Mouse (Mus musculus) lung, embryonic 16.5 days (tissue): ENCODE measurements at regions not wholly inside any gene's neighbourhood (a gene's known extent, or its start where the extent isn't known, plus 50 kb on each side); places are given as distances from the start of the nearest gene placed in this dataset.
A peak's percentile ranks its signal among the peaks of the same experiment; 100 is the strongest.

Source experiments
- ATAC-seq: fragments of 200-750 bp; cut with Nextera tagmentation; 2 replicates; pipeline ENCODE4 v1.8.0; 2017; ENCODE audit warnings: low read depth, mild to moderate bottlenecking, moderate library complexity
- H3K27ac ChIP-seq: fragments of 300-500 bp; sonication (generic); 2 replicates; pipeline ENCODE4 v1.5.1; 2014; ENCODE audit warnings: mild to moderate bottlenecking, control low read depth, low read length
- H3K27me3 ChIP-seq: fragments of 300-500 bp; sonication (generic); 2 replicates; pipeline ENCODE4 v1.6.1; 2014; ENCODE audit warnings: low read depth, low read length, mixed read lengths; ENCODE audit not compliant: control insufficient read depth, insufficient read depth
- H3K36me3 ChIP-seq: fragments of 300-500 bp; sonication (generic); 2 replicates; pipeline ENCODE4 v1.6.1; 2014; ENCODE audit warnings: low read length; ENCODE audit not compliant: control insufficient read depth, insufficient read depth
- H3K4me1 ChIP-seq: fragments of 300-500 bp; sonication (generic); replicated peaks from 2 replicates; pipeline ENCODE4 v1.6.1; 2014; ENCODE audit warnings: low read length, mixed read lengths; ENCODE audit not compliant: control insufficient read depth, insufficient read depth
- H3K4me2 ChIP-seq: fragments of 300-500 bp; sonication (generic); 2 replicates; pipeline ENCODE4 v1.6.1; 2014; ENCODE audit warnings: low read depth, low read length, control low read depth
- H3K4me3 ChIP-seq: fragments of 300-500 bp; sonication (generic); 2 replicates; pipeline ENCODE4 v1.5.1; 2014; ENCODE audit warnings: mild to moderate bottlenecking, low read length, control low read depth
- H3K9ac ChIP-seq: fragments of 300-500 bp; sonication (generic); 2 replicates; pipeline ENCODE4 v1.6.1; 2014; ENCODE audit warnings: low read length, control low read depth
- H3K9me3 ChIP-seq: fragments of 300-500 bp; sonication (generic); 2 replicates; pipeline ENCODE4 v1.6.1; 2016; ENCODE audit warnings: low read length; ENCODE audit not compliant: control insufficient read depth
- WGBS: fragments of 180-500 bp; shearing (Covaris S2); extraction: QIAGEN DNeasy Blood & Tissue Kit; methylation state at CpG from one replicate; pipeline ENCODE4 v1.1.7; 2014; 5-methylcytosine and 5-hydroxymethylcytosine counted together

DNA sequence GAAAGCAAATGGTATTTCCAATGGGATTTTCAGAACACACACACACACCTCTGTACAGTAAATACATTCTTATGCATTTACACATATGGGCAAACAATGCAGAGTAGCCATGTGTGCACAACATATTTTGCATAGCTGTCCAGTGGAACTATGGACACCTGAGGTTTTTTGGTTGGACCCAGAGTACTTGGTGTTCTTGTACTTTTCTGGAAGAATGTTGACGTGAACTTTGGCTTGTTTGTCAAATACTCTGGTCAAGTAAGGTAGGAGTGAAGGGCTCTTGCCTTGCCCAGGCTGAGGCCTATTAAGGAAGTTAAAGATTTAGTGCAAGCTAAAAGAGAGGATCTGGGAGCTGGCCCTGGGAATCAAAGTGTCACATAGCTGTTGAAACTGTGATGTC is 485.2 kb downstream of the Klf5 start:
- WGBS: 60% methylated on average over 1 of the region's 1 CpGs
- 0 out of 2 replicates have a peak, but pooled peaks cover 5% of the 10 kb centered on the region for H3K4me1 ChIP-seq
- H3K27me3 ChIP-seq: no peaks in the 10 kb centered on the region
- peak overlapping the region; percentile 81 for H3K27ac ChIP-seq
- H3K36me3 ChIP-seq: no peaks in the 10 kb centered on the region
- H3K9ac ChIP-seq: no peak overlapping the region
- peak; percentile 67 for ATAC-seq
- no peak overlapping the region for H3K4me3 ChIP-seq
- no peak overlapping the region for H3K4me2 ChIP-seq
- H3K9me3 ChIP-seq: no peaks in the 10 kb centered on the region

DNA sequence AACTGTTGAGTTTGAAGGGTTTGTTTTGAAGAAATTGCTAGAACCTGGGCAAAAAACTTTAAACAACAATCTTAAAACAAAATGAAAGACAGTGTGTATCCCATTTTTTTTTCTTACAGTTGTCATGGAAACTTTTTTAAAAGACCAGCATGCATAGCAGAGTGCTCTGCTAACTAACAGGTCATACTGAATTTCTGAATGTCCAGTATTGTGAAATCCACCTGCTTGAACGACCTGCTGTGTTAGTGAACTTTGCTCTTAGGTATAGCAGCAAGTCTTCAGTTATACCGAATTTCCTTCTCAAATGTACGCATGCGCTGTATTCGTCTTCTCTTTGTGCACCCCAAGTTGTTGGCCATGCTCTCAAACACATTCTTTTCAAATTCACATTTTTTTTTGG is 486.6 kb downstream of the Klf5 start:
- ATAC-seq: no peak
- Histone ChIP-seq H3K27me3 (no peaks in the 10 kb centered on the region), H3K4me1 (0 out of 2 replicates have a peak, but pooled peaks cover 5% of the 10 kb centered on the region), H3K27ac (peak overlapping the region; percentile 81; the same call in 1 of the 2 replicates), H3K4me3 (no peak overlapping the region), H3K9me3 (no peaks in the 10 kb centered on the region), H3K9ac (no peak overlapping the region), H3K36me3 (no peaks in the 10 kb centered on the region), H3K4me2 (no peak overlapping the region)
- WGBS: 72% methylated on average over 5 of the region's 5 CpGs

DNA sequence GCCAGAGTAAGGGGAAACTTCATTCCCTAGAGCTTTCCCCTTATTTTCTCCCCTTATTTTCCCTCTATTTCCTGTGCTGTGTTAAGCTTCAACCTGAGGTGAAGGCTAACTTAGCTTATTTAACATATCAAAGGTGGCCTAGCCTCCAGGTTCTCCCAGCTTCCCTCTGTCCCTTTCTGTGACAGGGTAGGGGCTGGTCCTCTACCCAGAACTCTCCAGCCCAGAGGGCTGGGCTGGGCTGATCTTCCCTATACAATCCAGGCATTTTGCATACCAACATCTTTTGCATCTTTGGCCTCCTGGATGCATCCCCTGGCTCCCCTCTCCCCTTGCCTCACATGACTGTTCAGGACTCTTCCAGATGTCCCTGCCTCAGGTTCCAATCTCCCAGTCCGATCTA is 487.9 kb downstream of the Klf5 start:
- WGBS: 93% methylated on average over 1 of the region's 1 CpGs
- Histone ChIP-seq H3K27ac (no peak overlapping the region), H3K4me3 (no peak overlapping the region), H3K9me3 (no peaks in the 10 kb centered on the region), H3K36me3 (no peaks in the 10 kb centered on the region), H3K4me2 (no peak overlapping the region), H3K4me1 (0 out of 2 replicates have a peak, but pooled peaks cover 5% of the 10 kb centered on the region), H3K9ac (no peak overlapping the region), H3K27me3 (no peaks in the 10 kb centered on the region)
- ATAC-seq: no peak

DNA sequence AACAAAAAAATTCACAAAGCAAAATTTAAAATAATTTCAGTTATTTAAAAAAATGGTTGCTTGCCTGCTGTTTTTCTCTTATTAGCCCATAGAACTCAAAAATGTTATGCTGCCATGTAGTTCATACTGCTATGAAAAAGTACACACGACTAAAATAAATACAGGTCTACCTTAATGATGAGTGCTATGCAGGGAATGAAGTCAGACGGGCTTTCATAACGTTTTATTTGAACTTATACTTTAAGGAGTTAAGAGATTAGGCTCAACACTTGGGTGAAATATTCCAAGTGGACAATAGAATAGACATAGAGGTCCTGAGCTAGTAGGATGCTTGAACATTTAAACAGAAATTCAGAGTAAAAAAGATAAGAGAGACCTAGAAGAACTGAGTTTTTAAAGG is 489.7 kb downstream of the Klf5 start:
- H3K4me2 ChIP-seq: no peak overlapping the region
- no peak overlapping the region for H3K9ac ChIP-seq
- H3K36me3 ChIP-seq: no peaks in the 10 kb centered on the region
- WGBS: 40% methylated on average over 3 of the region's 3 CpGs
- peak overlapping the region; percentile 73 for H3K27ac ChIP-seq
- no peak overlapping the region for H3K4me3 ChIP-seq
- H3K4me1 ChIP-seq: 0 out of 2 replicates have a peak, but pooled peaks cover 5% of the 10 kb centered on the region
- peak; percentile 84 for ATAC-seq
- no peaks in the 10 kb centered on the region for H3K27me3 ChIP-seq
- H3K9me3 ChIP-seq: no peaks in the 10 kb centered on the region

DNA sequence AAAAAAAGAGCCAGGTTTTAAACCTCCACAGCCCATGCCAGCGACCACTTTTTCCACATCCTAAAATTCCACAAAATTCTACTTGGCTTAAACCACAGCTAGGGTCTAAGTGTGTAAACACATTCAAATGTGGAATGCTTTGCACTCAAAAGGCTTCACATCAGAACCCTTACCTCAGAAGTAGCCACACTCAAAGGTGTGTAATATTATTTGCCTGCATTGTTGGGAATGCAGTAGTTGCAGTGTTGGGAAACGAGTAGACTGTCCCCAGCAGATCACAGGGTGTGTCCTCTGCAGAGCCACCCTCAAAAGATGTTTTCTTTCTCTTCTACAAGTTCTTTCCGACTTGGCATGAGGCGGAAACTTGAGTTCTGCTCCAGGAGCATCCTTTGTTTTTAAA is 488.2 kb downstream of the Klf12 start:
- Histone ChIP-seq H3K9ac (no peak overlapping the region), H3K4me2 (no peak overlapping the region), H3K4me1 (no peaks in the 10 kb centered on the region), H3K27me3 (no peaks in the 10 kb centered on the region), H3K4me3 (no peak overlapping the region), H3K36me3 (no peaks in the 10 kb centered on the region), H3K27ac (no peak overlapping the region), H3K9me3 (no peaks in the 10 kb centered on the region)
- ATAC-seq: peak; percentile 45; the same call in 1 of the 2 replicates
- 63% methylated on average over 4 of the region's 4 CpGs for WGBS

- H3K27ac ChIP-seq: peak overlapping the region; percentile 48
Observed at GRCm38 (mm10) chr14:99806052-99806451, 478.4 kb downstream of the Klf12 start.

DNA sequence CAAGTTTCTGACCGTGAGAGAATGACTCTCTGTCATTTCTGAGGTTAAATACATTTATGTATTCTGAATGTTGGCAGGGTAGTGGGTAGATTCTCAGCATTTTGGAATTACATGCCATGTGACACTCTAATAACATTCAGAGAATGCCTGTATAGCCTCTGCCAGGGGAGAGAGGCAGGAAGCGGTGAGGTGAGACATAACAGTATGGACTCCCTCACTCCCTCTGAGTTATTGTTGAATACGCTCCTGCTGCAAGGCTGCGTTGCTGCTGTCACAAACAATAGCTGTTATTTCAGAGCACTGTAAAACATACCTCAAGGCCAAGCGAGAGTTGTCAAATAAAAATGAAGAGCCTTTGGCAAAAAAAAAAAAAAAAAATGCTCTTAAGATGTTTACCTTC is 477.9 kb downstream of the Klf12 start:
- Histone ChIP-seq H3K36me3 (no peaks in the 10 kb centered on the region), H3K4me3 (no peak overlapping the region), H3K9me3 (no peaks in the 10 kb centered on the region), H3K9ac (no peak overlapping the region), H3K4me1 (0 out of 2 replicates have a peak, but pooled peaks cover 6% of the 10 kb centered on the region), H3K4me2 (no peak overlapping the region), H3K27ac (peak overlapping the region; percentile 48), H3K27me3 (no peaks in the 10 kb centered on the region)
- WGBS: 50% methylated on average over 5 of the region's 5 CpGs
- 0 out of 2 replicates have a peak, but pooled peaks have one; percentile 28 for ATAC-seq

More at GRCm38 (mm10) chr14:99806052-99806451, 478.4 kb downstream of the Klf12 start:
- Histone ChIP-seq H3K4me3 (no peak overlapping the region), H3K9ac (no peak overlapping the region), H3K4me1 (0 out of 2 replicates have a peak, but pooled peaks cover 6% of the 10 kb centered on the region), H3K9me3 (no peaks in the 10 kb centered on the region), H3K36me3 (no peaks in the 10 kb centered on the region), H3K4me2 (no peak overlapping the region), H3K27me3 (no peaks in the 10 kb centered on the region)
- ATAC-seq: 0 out of 2 replicates have a peak, but pooled peaks have one; percentile 31
- WGBS: 33% methylated on average over 1 of the region's 1 CpGs

GRCm38 (mm10) chr14:99812741-99813485 is 471.6 kb downstream of the Klf12 start:
- H3K36me3 ChIP-seq: no peaks in the 10 kb centered on the region
- H3K4me2 ChIP-seq: no peak overlapping the region
- no peaks in the 10 kb centered on the region for H3K4me1 ChIP-seq
- H3K27ac ChIP-seq: no peak overlapping the region
- H3K9ac ChIP-seq: no peak overlapping the region
- H3K4me3 ChIP-seq: no peak overlapping the region
- 37% methylated on average over 6 of the region's 6 CpGs for WGBS
- H3K27me3 ChIP-seq: no peaks in the 10 kb centered on the region
- no peaks in the 10 kb centered on the region for H3K9me3 ChIP-seq
- ATAC-seq: no peak
